Mouse (Mus musculus) mouse embryonic stem cell (cell line): ENCODE data around the gene Meis1.

Experiments used
- in situ Hi-C, 2 experiments: fragments of 300-500 bp; cut with MboI; formaldehyde crosslinking; loops; 1 replicate in 1 of 2; 3 replicates in 1 of 2; pipeline ENCODE4 v1.14.3; 2019 to 2020; ENCODE audit warnings: low sequenced_read_pairs in 2 of 2, low pct_unique_long_range_greater_than_20kb in 1 of 2, mixed read lengths in 1 of 2; ENCODE audit not compliant: unreplicated experiment in 1 of 2

Gene Meis1

GRCm38 (mm10) chr11:18875001-18875902 is 143.5 kb downstream of the Meis1 start:
- in situ Hi-C loops, result loop anchor here in 1 of 2 experiments (10.0 kb wide), 1 partner anchor 150 kb away; no protein-coding TSS in a partner anchor

GRCm38 (mm10) chr11:18874278-18875000 is 144.3 kb downstream of the Meis1 start:
- in situ Hi-C loops, result loop anchor here (5.0 to 25.0 kb wide), 3 partner anchors 150 to 888 kb away; no protein-coding TSS in a partner anchor

GRCm38 (mm10) chr11:18873451-18874277 is 145.1 kb downstream of the Meis1 start:
- in situ Hi-C loops, result loop anchor here (5.0 to 25.0 kb wide), 3 partner anchors 151 to 889 kb away; no protein-coding TSS in a partner anchor

- in situ Hi-C loops, result loop anchor here (5.0 to 25.0 kb wide), 3 partner anchors 152 to 890 kb away; no protein-coding TSS in a partner anchor
Observed at GRCm38 (mm10) chr11:18872793-18873192, 146.0 kb downstream of the Meis1 start.

- in situ Hi-C loops, result loop anchor here (5.0 to 25.0 kb wide), 3 partner anchors 153 to 890 kb away; no protein-coding TSS in a partner anchor
Observed at GRCm38 (mm10) chr11:18872118-18872751, 146.6 kb downstream of the Meis1 start.

GRCm38 (mm10) chr11:18871170-18872081 is 147.4 kb downstream of the Meis1 start:
- in situ Hi-C loops, result loop anchor here (5.0 to 25.0 kb wide), 3 partner anchors 153 to 891 kb away; no protein-coding TSS in a partner anchor

GRCm38 (mm10) chr11:18870121-18870931 is 148.5 kb downstream of the Meis1 start:
- in situ Hi-C loops, result loop anchor here (5.0 to 25.0 kb wide), 3 partner anchors 154 to 892 kb away; no protein-coding TSS in a partner anchor

- in situ Hi-C loops, result loop anchor here in 1 of 2 experiments (25.0 kb wide), 1 partner anchor 893 kb away; no protein-coding TSS in a partner anchor
Observed at GRCm38 (mm10) chr11:18869429-18869969, 149.3 kb downstream of the Meis1 start.

- in situ Hi-C loops, result loop anchor here in 1 of 2 experiments (25.0 kb wide), 1 partner anchor 895 kb away; no protein-coding TSS in a partner anchor
Observed at GRCm38 (mm10) chr11:18867665-18868064, 151.1 kb downstream of the Meis1 start.

- in situ Hi-C loops, result loop anchor here in 1 of 2 experiments (25.0 kb wide), 1 partner anchor 896 kb away; no protein-coding TSS in a partner anchor
Observed at GRCm38 (mm10) chr11:18866198-18866836, 152.5 kb downstream of the Meis1 start.

GRCm38 (mm10) chr11:18850772-18851171 is 168.0 kb downstream of the Meis1 start:
- in situ Hi-C loops, result loop anchor here in 1 of 2 experiments (25.0 kb wide), 1 partner anchor 912 kb away; no protein-coding TSS in a partner anchor

- in situ Hi-C loops, result no loop called here
Observed at GRCm38 (mm10) chr11:18847650-18848049, 171.1 kb downstream of the Meis1 start.

GRCm38 (mm10) chr11:18846472-18846871 is 172.3 kb downstream of the Meis1 start:
- in situ Hi-C loops, result no loop called here

GRCm38 (mm10) chr11:18845900-18846299 is 172.9 kb downstream of the Meis1 start:
- in situ Hi-C loops, result no loop called here

GRCm38 (mm10) chr11:18845466-18845865 is 173.3 kb downstream of the Meis1 start:
- in situ Hi-C loops, result no loop called here
